Mouse (Mus musculus) large intestine, adult 2 months (tissue): ENCODE data around the gene Sirt2. TPM values are rescaled to one million over a fixed set of nuclear protein-coding genes. Genes with fewer than 3 reads are reported as not detected.

Experiments used
- DNase-seq: peaks from one replicate; pipeline ENCODE4 v3.0.0-alpha.2; 2012; ENCODE audit warnings: low read depth, low spot score
- WGBS: fragments of 180-500 bp; shearing (Covaris S2); methylation state at CpG from one replicate; pipeline ENCODE4 v1.1.7; 2018; 5-methylcytosine and 5-hydroxymethylcytosine counted together
- polyA plus RNA-seq: library from polyadenylated mRNA; depleted of rRNA; stranded (reverse); fragments of >200 nt; gene quantifications from 2 replicates; pipeline ENCODE4 v1.2.3, GENCODE M21; 2012; rRNA removed

Sirt2 gene
- 40.2 and 53.9 TPM in 2 replicates for polyA plus RNA-seq

DNA sequence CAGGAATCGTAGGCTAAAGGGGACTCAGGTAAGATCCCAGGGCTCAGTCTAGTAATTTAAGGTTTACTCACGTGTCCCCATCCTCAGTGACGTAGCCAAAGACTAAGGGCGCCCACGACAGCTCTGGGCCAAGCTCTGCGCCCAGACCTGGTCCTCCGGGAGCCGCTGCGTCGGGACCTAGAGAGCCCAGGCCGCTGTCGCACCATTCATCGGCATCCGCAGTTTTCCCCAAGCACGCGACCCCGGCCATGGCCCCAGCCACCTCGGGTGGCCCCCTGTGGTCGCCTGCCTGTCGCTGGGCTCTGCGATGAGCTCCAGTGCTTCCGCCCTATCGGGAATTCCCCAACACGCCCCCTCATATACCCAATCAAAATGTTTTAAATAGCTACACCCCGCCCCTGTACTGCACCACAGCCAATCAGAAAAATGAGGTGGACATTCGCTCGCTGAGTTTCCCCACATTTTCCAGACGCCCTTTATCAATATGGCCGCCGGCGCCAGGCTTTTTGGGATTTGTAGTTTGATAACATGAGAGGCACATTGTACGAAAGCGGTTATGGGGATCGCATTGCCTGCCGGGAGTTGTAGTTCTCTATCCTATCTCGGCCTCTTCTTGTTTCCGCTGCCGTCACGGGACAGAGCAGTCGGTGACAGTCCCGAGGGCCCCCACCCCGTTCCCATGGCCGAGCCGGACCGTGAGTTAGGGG lies at the start of gene Sirt2:
Gene Sirt2 (plus strand): TSS at position 563 of the 707 bp plus-strand sequence.
- under 1% methylated on average over 45 of the region's 45 CpGs for WGBS
- peak; percentile 99 for DNase-seq

DNA sequence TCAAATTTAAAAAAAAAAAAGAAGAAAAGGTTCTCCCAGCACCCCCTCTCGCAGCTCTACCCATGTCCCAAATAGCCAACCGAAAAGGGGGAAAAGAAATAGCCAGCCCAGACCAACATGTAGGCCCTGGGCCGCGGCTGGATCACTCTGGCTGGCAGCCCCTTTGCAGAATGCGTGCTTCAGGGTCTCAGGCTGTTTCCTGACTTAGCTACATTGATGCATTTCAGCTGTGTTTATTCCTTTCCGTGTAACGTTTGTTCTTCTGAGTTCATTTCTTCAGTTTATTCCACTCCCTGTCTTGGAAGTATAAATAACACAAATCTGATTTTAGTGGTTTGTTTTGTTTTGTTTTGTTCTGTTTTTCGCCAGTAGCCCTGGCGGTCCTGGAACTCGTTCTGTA lies 48.8 kb upstream of the Sirt2 start:
- WGBS, result 76% methylated on average over 10 of the region's 10 CpGs
- DNase-seq, result no peak

DNA sequence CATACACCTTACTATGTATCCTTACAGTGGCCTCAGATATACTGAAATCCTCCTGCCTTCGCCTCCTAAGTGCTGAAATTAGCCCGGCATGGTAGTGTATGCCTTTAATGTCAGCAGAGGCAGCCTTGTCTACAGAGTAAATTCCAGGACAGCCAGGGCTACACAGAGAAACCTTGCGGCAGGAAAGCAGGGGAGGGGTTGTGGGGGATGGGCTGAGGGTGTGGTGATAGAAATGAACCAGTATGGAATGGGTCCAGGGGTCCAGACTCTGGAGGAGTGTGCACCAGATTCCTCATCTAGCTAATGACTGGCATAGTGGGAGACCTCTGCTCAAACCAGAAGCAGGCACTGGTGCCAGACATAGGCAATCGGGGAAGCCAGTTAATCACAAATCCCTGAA lies 47.4 kb upstream of the Sirt2 start:
- 56% methylated on average over 4 of the region's 4 CpGs for WGBS
- no peak for DNase-seq

DNA sequence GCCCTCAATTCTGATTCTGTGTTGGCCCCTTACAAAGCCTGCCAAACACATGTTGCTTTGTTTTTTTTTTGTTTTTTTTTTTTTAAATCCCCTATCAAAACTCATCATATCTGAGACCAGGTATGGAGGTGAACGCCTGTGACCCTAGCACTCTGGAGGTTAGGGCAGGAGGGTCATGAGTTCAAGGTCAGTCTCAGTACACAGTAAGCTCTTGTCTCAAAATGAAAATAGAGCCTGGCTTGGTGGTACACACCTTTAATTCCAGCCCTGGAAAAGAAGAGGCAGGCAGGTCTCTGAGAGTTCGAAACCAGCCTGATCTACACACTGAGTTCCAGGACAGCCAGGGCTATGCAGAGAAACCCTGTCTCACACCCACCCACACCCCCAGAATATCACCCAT lies 46.9 kb upstream of the Sirt2 start:
- 75% methylated on average over 2 of the region's 2 CpGs for whole genome bisulfite sequencing
- DNase-seq, result no peak

DNA sequence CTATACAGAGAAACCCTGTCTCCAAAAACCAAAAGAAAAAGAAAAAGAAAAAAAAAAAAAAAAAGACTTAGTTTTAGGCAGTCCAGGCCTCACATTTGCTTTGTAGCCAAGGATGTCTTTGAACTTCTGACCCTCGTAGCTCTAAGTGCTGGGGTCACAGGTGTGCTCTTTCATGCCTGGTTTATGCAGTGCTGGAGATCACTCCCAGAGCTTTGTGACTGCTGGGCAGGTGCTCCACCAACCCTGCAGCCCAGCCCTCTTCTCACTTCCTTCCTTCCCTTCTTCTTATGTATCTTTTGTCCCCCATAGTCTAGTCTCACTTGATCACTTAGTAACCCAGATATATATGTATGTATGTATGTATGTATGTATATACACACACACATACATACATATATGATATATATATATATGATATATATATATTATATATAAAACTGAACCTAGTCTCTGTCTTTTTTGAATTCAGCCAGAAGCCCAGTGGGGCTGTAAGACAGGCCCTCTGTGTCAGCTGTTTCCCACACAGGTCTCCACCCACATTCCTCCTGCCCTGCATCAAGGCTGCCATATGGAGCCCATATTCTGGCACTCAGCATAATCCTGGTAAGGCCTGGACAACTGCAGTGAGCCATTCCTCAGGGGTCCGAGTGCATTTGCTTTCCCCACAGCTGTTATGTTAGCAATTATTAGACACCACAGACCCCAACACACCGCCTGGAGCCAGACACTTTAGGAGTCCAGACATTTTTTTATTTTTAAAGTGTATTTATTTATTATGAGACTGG lies 45.6 kb upstream of the Sirt2 start:
- WGBS, result 81% methylated on average over 3 of the region's 3 CpGs
- DNase-seq, result no peak

DNA sequence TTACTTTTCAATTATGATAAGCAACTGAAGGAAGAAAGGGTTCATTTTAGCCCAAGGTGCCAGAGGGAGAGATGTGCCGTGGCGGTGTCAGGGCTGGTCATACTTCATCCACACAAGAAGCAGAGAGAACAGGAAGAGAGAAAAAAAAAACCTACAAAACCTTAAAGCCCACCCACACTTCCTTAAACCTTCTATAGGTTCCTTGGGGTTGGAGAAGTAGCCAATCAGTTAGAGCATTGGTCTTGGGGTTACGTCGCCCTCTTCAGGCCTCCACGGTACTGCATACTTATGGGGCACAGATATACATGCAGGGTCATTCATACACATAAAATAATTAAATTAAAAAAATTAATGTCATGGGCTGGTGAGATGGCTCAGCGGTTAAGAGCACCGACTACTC lies 44.5 kb upstream of the Sirt2 start:
- 96% methylated on average over 7 of the region's 7 CpGs for WGBS
- DNase-seq, result no peak

DNA sequence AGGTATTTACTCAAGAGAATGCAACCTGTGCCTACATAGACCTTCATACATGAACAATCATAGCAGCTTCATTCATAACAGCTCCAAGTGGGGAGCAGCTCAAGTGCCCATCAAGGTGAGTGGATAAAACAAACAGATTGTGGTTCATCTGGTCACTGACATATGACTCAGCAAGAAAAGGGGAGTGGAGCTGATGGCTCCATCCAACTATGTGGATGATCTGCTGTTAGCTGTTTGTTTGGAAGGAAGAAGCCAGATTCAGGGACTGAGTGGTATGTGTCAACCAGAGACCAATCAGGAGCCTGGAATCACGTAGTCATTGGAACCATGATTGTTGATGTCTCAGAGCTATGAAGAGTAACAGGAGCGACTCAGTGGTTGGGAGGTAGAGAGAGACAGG lies 41.9 kb upstream of the Sirt2 start:
- no peak for DNase-seq
- WGBS, result 85% methylated on average over 2 of the region's 2 CpGs

DNA sequence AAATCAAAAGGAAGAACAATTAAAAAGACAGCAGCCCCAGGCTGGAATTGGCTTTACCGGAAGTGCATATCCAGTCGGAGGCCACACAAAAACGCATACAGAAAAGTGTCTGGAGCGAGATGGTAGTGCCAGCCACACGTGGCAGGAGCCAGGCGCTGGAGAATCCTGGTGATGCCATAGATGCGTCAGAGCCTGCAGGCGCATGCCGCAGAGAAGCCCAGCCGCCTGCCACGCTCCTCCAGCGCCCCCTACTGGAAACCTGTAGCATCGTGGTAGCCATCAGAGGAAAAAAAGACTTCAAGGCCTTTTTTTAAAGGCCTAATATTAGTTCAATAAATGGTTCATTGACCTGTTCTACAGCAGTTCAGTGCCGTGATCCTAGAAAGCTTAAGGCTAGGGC lies 39.9 kb upstream of the Sirt2 start:
- WGBS, result 11% methylated on average over 14 of the region's 14 CpGs
- DNase-seq, result peak; percentile 18

DNA sequence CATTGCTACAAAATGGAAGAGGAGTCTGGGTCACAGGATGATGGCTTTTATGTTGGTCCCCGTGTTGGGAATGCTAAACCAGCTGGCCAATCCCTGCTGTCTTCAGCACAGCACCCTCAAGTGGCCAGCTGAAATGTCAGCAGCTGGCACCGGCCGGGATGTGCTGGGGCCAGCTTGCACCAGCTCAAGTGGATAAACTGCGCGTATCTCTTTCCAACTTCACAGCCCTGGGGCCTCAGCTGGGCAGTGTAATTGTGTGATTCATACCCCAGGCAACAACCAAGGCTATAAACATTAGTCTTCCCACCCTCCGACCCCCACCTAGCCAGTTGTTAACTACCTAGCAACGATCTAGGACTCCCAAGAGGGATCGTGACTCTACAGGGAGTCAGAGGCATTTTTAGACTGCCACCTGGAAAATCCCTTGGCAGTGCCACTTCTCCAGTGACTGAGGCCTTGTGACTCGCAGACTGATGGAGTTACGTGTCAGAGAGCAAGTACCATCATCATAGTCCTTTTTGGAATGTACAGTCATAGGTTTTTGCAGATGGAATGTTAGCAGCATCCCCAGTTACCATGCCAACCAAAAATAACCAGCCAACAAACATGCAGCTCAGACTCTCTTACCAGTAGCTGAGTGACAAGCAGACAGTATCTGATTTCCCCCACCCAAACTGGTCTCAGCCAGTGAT lies 38.7 kb upstream of the Sirt2 start:
- 55% methylated on average over 10 of the region's 10 CpGs for WGBS

DNA sequence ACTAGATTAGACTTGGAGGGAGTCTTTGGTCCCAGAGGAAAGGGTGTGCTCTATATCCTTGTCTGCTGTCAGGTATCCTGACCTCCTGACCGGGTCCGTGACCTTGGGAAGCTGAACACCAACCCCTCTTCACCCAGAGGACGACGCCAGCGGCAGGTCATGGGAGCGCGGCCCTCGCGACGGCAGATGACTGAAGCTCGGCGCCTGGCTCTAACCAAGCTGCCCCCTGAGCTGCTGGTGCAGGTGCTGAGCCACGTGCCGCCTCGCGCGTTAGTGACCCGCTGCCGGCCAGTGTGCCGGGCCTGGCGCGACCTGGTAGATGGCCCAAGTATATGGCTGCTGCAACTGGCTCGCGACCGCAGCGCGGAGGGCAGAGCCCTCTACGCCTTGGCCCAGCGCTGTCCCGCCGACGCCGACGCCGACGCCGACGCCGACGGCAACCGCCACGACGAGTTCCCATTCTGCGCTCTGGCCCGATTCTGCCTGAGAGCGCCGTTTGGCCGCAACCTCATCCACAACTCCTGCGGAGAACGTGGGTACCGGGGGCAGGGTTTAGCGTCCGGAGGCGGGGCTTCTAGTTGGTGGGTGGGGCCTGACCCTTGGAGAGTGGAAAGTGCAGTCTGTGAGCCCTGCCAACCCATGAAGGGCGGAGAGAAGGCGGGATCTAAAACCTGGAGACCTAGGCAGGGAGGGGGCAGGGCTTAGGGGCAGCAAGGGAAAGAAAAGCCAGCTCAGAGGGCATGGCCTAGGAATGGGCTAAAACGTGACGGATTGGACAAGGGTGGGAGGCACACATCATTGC lies 34.0 kb upstream of the Sirt2 start:
- peak; percentile 78 for DNase-seq
- 9% methylated on average over 58 of the region's 58 CpGs for WGBS

More for the DNA sequence above, 38.7 kb upstream of the Sirt2 start:
- DNase-seq, result no peak

DNA sequence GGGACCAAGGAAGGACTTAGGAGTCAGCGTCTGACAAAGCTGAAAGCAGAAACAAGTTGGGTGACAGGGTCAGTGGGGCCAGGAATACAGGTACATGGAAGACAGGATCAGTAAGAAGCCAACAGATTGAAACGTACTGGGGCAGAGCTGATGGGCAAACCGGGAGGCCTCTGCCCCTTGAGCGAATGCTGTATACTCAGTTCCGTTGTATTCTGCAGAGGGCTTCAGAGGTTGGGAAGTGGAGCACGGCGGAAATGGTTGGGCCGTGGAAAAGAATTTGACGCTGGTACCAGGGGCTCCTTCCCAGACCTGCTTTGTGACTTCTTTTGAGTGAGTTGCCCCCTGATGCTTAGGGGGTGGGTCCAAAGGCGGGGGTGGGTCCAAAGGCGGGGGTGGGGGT lies 33.3 kb upstream of the Sirt2 start:
- WGBS, result 24% methylated on average over 11 of the region's 11 CpGs

DNA sequence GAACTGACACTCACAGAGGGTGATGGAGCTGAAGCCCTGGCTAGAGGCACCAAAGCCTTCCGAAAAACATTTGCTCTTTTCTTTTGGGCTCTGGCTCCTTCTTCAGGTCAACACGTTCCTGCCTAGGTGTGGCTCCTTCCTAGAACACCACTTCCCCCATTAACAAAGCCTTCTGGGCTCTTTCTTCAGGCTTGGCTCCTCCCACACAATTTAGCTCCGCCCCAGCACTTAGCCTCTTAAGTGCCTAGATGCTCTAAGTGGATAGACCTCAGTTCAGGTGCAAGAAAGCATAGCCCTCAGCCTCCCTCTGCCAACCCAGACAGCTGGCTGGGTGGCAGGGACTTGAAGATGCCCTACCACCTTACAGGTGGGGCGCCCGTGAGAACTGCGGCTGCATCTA lies 30.8 kb upstream of the Sirt2 start:
- 75% methylated on average over 6 of the region's 6 CpGs for WGBS
- no peak for DNase-seq

More for the DNA sequence above, 33.3 kb upstream of the Sirt2 start:
- DNase-seq, result no peak

DNA sequence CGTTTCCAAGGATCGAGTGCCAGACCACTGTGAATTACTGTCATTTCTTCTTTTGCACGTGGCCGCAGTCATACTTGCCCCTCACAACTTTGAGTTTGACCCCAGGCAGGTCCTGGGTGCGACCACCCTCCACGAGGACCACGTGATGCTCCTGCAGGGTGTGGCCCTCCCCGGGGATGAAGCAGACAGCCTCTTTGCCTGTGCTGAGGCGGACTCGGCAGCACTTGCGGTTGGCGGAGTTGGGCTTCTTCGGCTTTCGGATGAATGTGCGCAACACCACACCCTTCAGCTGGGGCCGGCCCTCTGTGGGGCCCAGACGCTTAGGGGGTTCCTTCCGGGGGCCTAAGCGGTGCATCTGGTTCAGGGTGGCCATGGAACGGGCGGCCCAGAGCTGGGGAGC lies 26.7 kb upstream of the Sirt2 start:
- 93% methylated on average over 21 of the region's 21 CpGs for WGBS
- no peak for DNase-seq

DNA sequence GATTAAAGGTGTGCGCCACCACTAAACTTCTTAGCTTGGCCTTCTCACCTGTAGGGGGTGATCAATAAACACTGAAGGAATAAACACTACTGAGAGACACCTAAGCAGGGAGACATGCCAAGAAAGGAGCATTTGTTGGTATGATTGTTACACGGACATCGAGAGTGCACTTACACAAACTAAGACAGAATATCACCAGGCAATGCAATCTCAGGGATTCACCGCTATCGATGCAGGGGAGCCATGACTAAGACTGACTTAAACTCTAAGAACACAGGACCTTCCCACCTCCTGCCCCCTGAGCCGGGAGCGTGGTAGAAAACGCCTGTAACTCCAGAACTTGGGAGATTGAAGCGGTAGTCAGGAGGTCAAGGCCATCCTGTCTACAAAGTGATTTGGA lies 25.6 kb upstream of the Sirt2 start:
- WGBS, result 15% methylated on average over 9 of the region's 9 CpGs
- DNase-seq, result no peak

DNA sequence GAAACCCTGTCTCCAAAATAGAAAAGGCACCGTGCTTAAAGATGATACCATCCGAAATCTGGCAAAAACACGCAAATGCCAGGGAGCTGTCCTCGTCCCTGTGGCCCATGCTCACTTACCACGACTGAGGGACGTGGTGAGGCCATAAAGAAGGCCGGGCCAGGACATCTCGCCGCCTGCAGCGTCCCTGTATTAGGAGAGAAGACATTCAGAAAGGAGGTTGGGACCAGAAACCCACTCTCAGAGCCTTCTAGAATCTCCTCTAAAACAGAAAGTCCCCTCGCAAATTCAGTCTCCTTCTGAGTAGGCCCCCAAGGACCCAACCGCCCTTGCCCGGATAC lies 25.2 kb upstream of the Sirt2 start:
- no peak for DNase-seq
- WGBS, result 0% methylated on average over 13 of the region's 13 CpGs

DNA sequence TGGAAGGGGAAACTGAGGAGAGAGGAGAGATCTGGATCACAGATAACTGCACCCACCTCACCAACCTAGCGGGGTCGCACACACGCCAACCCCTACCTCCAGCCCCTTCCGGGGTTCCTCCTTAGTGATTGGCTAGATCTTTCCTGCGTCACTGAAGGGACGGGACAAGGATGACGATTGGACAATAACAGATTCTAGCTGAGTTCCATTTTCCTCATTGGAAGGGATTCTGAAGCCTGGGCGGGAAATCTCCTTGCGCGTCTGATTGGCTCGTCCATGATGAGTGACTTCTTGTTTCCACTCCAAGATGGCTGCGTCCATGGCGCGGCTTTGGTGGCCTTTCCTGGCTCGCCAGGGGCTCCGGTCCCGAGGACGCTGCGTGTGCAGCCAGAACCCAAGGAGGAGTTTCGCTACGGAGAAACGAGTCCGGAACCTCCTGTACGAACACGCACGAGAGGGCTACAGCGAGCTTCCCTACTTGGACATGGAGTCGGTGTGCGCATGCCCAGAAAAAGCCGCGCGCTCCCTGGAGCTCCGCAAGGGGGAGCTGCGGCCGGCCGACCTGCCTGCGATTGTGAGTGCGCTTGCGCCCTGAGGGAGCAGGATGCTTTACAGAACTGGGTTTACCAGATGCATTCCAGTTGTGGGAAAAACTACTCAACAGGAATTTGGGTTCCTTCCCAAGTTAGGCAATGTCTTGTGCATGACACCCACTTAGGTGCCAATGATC lies 24.7 kb upstream of the Sirt2 start, which contains the start of the genes Mrps12 and Sars2:
Gene Mrps12 (minus strand): TSS at position 112 of the 730 bp plus-strand sequence.
Gene Sars2 (plus strand): TSS at position 284 of the 730 bp plus-strand sequence.
- DNase-seq, result peak; percentile 99
- WGBS, result under 1% methylated on average over 39 of the region's 39 CpGs

DNA sequence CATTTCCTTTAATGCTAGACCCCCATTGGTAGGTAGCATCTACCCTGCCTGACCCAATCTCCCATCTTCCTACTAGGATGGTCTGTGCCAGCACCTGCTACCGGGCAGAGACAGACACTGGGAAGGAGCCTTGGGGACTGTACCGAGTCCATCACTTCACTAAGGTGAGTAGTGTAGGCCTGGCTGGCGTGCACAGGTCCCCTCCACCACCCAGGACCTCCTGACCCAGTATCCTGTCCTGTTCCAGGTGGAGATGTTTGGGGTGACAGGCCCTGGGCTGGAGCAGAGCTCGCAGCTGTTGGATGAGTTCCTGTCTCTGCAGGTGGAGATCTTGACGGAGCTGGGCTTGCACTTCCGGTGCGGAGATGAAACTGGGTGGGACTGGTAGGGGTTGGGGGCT lies 16.6 kb upstream of the Sirt2 start:
- WGBS, result 93% methylated on average over 7 of the region's 7 CpGs
- no peak for DNase-seq

DNA sequence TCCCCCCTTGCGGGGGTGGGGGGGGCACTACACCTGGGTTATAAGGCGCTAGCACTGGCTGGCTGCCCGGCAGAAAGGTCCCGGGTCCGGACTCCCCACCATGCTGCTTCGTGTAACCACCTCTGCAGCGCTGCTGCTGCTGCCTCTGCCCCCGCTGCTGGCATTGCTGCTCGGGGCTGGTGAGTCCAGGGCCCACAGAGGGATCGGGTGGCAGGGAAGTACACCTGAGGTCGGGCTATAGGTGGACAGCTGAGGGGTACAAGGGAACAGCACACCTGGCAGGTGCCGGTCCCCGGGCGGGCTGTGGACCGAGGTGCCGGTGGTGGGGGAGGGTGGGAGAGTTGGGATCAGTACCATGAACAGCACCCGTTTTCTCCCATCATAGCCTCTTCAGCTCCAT lies 10.5 kb upstream of the Sirt2 start, which contains the start of gene Ccer2:
Gene Ccer2 (plus strand): TSS at position 96 of the 400 bp plus-strand sequence.
- no peak for DNase-seq
- WGBS, result 2% methylated on average over 17 of the region's 17 CpGs

DNA sequence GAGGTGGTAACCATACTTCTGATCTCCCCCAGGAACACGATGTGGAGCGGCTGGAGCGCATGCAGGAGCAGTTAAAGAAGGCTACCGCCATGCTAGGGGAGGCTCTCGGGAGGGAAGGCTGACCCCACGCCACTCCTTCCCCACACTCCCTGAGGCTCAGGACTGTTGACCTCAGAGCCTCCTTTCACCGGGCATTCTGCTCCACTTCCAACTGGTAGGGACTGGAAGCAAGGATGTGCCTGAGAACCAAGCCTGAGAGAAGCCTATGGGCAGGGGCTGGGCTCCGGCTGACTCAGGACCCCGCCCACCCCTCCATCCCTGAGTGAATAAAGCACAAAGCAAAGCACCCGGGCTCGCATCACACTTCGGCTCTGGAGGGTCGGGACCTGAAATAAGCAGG lies 7.9 kb upstream of the Sirt2 start:
- no peak for DNase-seq
- 82% methylated on average over 13 of the region's 13 CpGs for WGBS
